Mouse (Mus musculus) bone marrow macrophage, adult 2 months (primary cell): ENCODE data around the gene Abcc4.

Source experiments
- CTCF ChIP-seq: IDR thresholded peaks from 2 replicates; pipeline ENCODE4 v1.5.1; 2012; ENCODE audit warnings: low read depth, mild to moderate bottlenecking, low read length, moderate library complexity
- POLR2A ChIP-seq: IDR thresholded peaks from 2 replicates; pipeline ENCODE4 v1.6.1; 2012; ENCODE audit warnings: mild to moderate bottlenecking, low read depth, low read length, borderline replicate concordance

DNA sequence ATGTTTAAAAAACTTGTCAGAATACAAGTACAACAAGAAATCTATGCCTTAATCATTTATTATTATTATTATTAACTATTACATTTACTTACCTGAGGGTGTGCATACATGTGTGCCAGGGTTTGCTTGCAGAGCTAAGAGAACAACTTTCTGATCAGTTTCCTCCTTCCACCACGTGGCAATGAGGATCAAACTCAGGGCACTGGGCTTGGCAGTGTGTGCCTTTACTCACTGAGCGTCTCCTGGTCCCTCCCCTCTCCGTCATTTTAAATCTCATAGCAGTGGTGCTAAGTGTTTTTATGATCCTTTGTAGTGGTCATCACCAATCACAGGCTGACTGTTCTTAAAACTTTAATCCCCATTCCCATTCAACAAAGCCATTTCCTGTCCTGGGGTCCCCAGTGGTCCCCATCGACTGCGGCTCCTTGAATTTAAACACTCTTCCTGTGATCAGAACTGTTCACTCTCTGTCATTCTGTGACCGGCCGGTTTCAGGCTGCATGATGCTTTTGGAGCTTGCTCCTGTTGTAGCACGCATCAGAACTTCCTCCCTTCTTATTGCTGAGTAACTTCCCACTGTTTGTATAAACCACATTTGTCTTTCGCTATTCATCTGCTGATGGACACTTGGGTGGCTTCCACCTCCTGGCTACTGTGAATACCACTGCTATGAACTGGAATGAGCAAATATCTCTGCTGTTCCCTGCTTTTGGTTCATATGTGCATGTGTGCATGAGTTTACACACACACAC lies 191.6 kb downstream of the Abcc4 start:
- TF ChIP-seq CTCF: no peak
- no peak for TF ChIP-seq POLR2A
